Mouse (Mus musculus) T-helper 2 cell (primary cell): ENCODE results near the gene Akap13.

Source experiments
- in situ Hi-C: fragments of 300-600 bp; cut with MboI, MseI; formaldehyde crosslinking; loops from one replicate; pipeline ENCODE4 v1.15.1; 2025; ENCODE audit warnings: high pct_unique_total_duplicates

Akap13 gene

GRCm38 (mm10) chr7:75455223-75456151, at the start of gene Akap13:
Gene Akap13, plus strand, starts transcription at chr7:75455534.
- in situ Hi-C loops: loop anchor here (5.0 kb wide), 1 partner anchor 68 kb away; no protein-coding TSS in a partner anchor

GRCm38 (mm10) chr7:75410641-75411040, 44.7 kb upstream of the Akap13 start:
- in situ Hi-C loops: no loop called here

DNA sequence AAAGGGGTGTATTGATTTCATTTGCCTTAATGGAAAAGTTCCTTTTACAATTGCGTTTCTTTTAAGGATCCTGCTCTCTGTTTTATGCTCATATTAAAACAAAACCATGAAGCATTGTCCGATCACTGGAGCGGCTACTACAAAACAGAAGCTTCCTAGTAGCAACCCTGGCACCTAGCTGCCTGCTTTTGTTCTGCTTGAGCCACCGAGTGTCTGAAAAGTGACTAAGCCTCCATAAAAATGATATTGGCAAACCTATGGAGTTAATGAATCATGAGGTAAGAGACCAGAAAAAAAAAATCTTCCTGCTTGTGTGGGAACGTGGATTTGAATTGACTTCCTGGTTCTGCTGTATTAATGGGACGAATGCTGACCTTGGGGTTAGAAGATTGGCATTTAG, 44.1 kb upstream of the Akap13 start:
- in situ Hi-C loops: no loop called here

DNA sequence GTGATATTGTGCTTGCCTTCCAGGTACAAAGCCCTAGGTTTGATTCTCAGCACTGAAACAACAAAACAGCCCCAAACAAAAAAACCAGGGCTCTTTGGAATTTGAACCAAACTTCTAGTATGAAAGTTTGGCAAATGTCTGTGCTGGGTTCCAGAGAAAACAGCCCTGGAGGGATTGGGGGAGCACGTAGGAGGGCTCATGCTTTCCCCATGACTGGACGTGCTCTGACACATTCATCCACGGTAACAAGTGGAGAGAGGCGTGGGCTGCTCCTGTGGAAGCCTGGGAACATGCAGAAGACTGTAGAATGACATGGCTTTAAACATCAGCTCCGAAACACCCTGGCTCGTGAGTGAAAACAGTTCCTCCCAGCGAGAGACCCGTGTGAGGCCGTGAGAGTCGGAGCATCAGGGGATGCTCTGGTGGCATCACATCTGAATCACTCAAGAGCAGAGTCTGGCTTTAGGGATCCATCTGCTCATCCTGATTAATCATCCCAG, 43.3 kb upstream of the Akap13 start:
- in situ Hi-C loops: no loop called here

- in situ Hi-C loops: no loop called here
Measured at GRCm38 (mm10) chr7:75412568-75412967, 42.8 kb upstream of the Akap13 start.

- in situ Hi-C loops: no loop called here
Measured at GRCm38 (mm10) chr7:75413903-75414302, 41.4 kb upstream of the Akap13 start.

- in situ Hi-C loops: no loop called here
Measured at GRCm38 (mm10) chr7:75414316-75414715, 41.0 kb upstream of the Akap13 start.

GRCm38 (mm10) chr7:75415166-75415881, 40.0 kb upstream of the Akap13 start:
- in situ Hi-C loops: no loop called here

DNA sequence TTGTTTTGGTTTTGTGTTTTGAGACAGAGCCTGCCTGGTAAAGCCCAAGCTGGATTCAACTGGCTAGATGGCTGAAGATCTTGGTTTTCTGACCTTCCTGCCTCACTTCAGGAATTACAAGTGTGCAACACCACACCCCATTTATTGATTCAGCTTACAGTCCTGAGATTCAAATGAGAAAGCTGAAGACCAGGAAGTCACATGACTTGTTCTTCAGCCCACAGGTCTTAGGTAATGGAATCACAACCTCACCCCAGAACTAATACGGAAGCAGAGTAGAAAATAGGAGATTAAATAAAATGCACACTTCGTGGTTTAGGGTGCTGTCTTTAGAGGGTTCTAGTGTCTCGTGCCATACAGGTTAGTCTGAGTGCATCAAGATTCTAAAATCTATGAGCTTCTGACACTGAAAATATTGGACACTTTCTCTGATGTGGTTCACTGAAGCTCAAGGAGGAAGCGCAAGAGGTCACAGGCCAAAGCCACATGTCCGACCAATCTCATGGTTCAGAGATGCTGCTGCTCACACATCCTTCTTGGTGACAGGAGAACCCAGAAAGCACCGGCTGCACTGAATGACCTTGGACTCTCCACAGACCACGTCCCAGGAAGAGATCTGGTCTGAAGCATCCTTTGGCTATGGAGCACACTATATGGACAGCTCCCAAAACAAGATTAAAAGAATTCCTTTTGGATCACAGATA, 39.3 kb upstream of the Akap13 start:
- in situ Hi-C loops: no loop called here

- in situ Hi-C loops: no loop called here
Measured at GRCm38 (mm10) chr7:75420927-75421326, 34.4 kb upstream of the Akap13 start.

- in situ Hi-C loops: no loop called here
Measured at GRCm38 (mm10) chr7:75424121-75424520, 31.2 kb upstream of the Akap13 start.

DNA sequence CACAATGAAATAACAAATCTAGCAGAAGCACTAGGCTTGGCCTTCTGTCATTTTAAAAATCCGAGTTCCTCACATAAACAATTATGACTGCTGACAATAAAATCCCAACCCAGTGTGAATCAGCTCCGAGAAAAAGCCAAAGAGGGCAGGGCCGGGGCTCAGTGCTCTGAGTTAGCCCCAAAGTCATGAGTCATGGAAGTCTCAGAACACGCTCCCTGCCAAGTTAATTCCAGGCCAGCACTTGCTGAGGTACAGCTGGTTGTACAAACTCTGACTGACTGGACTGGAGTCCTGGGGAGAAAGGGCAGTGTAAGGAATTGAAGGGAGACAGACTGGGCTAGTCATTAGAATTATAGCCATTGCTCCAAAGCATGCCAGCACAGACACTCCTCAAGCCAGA, 28.0 kb upstream of the Akap13 start:
- in situ Hi-C loops: no loop called here

GRCm38 (mm10) chr7:75428913-75429312, 26.4 kb upstream of the Akap13 start:
- in situ Hi-C loops: no loop called here

DNA sequence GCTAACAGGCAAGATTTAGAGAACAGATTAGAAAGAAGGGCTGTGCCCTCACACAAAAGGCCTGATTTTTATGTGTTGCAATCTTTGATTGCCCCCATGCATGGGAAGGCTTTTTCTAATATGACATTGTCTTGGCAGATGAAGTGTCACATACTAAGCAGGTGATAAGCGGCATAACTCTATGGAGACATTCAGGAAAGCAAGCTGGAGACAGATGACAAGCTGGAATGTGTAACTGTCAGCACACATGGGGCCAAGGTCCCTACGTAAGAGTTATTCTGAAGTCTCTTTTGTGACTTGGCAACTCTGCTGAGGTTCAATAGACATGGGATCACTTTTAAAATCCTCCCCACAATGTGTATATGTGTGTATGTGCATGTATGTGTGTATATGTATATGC, 24.8 kb upstream of the Akap13 start:
- in situ Hi-C loops: no loop called here

GRCm38 (mm10) chr7:75431043-75431442, 24.3 kb upstream of the Akap13 start:
- in situ Hi-C loops: no loop called here

DNA sequence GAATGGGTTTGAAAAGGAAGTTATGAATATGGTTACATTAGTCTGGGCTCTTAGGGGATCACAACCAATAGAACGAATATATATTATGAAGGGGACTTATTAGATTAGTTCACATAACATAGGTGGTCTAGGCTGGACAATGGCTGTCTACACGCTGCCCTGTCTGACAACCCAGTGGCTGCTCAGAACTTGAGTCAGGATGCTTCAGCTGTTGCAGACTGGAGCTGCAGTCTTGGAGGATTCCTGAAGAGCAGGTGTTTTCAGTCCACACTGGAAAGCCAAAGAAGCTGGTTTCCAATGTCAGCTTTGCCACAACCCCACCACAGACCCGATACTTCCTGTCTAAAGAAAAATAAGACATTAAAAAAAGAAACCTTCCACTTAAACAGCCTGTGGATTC, 23.3 kb upstream of the Akap13 start:
- in situ Hi-C loops: no loop called here

DNA sequence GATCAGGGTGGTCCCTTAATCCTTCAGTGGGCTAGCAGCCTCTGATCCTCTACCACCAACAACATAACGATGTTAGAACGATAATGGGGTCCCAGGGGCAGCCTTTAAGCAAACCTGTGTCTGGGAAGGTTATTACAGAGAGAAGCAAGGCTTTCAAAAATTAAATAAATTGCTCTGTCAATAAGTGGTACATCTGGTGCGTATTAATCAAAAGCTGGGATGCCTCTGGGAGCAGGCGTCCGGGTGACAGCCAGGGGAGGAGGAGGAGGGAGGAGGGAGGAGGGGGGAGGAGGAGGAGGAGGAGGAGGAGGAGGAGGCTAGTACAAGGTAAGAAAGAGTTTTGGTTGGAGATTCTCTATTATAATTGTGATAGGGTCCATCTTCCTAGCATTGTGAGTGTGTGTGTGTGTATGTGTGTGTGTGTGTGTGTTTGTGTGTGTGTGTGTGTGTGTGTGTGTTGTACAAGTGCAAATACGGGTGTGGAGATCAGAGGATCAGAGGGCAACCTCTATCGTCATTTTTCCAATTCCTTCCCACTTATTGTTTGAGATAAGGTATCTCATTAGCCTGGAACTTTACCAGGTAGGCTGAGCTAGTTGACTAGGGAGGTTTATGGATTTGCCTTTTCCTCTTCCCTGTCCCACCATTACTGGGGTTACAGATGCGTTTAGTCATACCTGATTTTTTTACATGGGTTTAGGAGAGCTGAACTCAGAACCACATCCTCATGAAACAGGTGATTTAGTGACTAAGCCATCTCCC, 18.7 kb upstream of the Akap13 start:
- in situ Hi-C loops: no loop called here

DNA sequence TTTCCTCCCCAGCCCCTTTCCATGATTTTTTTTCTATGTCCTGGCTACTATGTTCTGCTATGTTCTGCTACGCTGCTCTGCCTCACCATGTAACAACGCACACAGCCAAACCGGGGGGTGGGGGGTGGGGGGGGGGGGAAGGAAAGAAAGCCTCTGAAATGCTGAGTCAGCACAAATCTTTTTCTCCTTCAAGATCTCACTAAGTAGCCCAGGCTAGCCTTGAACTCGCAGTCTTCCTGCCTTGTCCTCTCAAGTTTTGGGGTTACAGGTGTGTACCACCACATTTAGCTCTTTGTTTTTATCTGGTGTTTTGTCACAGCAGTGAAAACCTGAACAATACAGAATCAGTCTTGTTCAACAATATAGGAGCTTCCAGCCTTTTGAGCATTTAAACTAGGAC, 15.8 kb upstream of the Akap13 start:
- in situ Hi-C loops: no loop called here

DNA sequence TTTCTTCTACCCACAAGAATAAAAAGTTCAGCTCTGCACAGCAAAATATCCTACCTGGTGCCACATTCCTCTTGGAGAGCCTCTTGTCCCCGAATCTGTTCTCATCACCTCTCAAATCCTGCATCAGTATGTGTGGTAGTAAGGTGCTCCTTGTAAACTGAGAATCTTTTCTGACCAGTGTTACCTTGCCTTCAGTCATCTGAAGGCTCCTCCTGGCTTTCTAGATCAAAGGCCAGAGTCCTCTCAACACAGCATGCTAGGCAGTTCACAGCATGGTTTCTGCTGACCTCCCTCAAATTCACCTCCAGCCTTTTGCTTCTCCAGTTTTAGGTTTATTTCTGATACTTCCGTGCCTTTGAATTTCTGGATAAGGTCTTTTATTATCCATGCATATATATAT, 15.1 kb upstream of the Akap13 start:
- in situ Hi-C loops: no loop called here

GRCm38 (mm10) chr7:75441947-75442346, 13.4 kb upstream of the Akap13 start:
- in situ Hi-C loops: no loop called here
